9 mouse cellular contexts compared by ENCODE assay signal in genomic region chr5:89455526-89455925, GRCm38 (mm10). TPM values are rescaled to one million over a fixed set of nuclear protein-coding genes. Genes with fewer than 3 reads are reported as not detected.
A peak's percentile ranks its signal among the peaks of the same experiment; 100 is the strongest.
DNase-seq lines count a peak whose midpoint lies in the region; ATAC-seq and TF ChIP-seq lines count a peak whose summit lies in the region.
"Had no signal": no experiment of that assay in that cellular context is flagged by ENCODE, and none has a peak within 500 bp of the region (broad histone marks: within the 10 kb centered on the region; RNA-seq: fewer than 3 reads in every experiment).

No protein-coding gene starts in this region.

- no peak overlapping the region for H3K4me2 ChIP-seq in heart, postnatal 0 days (ENCODE audit: low read depth, low read length)
- no peak overlapping the region for H3K4me2 ChIP-seq in embryonic facial prominence, embryonic 11.5 days (ENCODE audit: low read depth, low read length)

- H3K27ac ChIP-seq in heart, postnatal 0 days (ENCODE audit: low read depth) = no peak overlapping the region
- no peak overlapping the region for H3K27ac ChIP-seq in embryonic facial prominence, embryonic 11.5 days (replicated peaks; ENCODE audit: low read depth, low read length)

- no peaks in the 10 kb centered on the region for H3K4me1 ChIP-seq in heart, postnatal 0 days (ENCODE audit: control insufficient read depth, insufficient read depth)
- H3K4me1 ChIP-seq in embryonic facial prominence, embryonic 11.5 days (ENCODE audit: control insufficient read depth, insufficient read depth, low read length) = no peaks in the 10 kb centered on the region

- no peak overlapping the region for H3K9ac ChIP-seq in heart, postnatal 0 days (replicated peaks; ENCODE audit: low read depth, low read length)
- H3K9ac ChIP-seq in embryonic facial prominence, embryonic 11.5 days (replicated peaks; ENCODE audit: low read length) = no peak overlapping the region

- no peak overlapping the region for H3K4me3 ChIP-seq in heart, postnatal 0 days (ENCODE audit: low read depth, low read length)
- no peak overlapping the region for H3K4me3 ChIP-seq in embryonic facial prominence, embryonic 11.5 days (ENCODE audit: low read depth, low read length)

- 41% methylated on average over 8 of the region's 8 CpGs for WGBS in heart, postnatal 0 days
- WGBS in embryonic facial prominence, embryonic 11.5 days = 49% methylated on average over 8 of the region's 8 CpGs

- no peak for DNase-seq in heart, postnatal 0 days (ENCODE audit: low spot score)
- DNase-seq in heart, adult 11 months = no peak
- peak; percentile 12 to 13 for DNase-seq in urinary bladder, postnatal 36 days (ENCODE audit: low spot score in 2 of 2)
- DNase-seq in urinary bladder, adult 18-20 months (ENCODE audit: low spot score in 2 of 2) = no peak
- DNase-seq in embryonic facial prominence, embryonic 11.5 days (ENCODE audit: low spot score) = peak; percentile 70
- peak; percentile 1 to 27 for DNase-seq in layer of hippocampus, adult 18-20 months (ENCODE audit: low spot score in 2 of 2)
- DNase-seq in mesoderm, embryonic 11.5 days (ENCODE audit: low read depth, low spot score) = peak; percentile 65
- DNase-seq in spleen, postnatal 14 days (ENCODE audit: low spot score in 2 of 2) = no peak

- no peak for TF ChIP-seq EP300 in heart, postnatal 0 days (IDR thresholded peaks at IDR 0.05; ENCODE audit: low read depth)

- TF ChIP-seq CTCF in heart, postnatal 0 days (IDR thresholded peaks at IDR 0.05; ENCODE audit: low read depth) = peak; percentile 43

- no peaks in the 10 kb centered on the region for H3K9me3 ChIP-seq in heart, postnatal 0 days (replicated peaks; ENCODE audit: control insufficient read depth, low read length)
- H3K9me3 ChIP-seq in embryonic facial prominence, embryonic 11.5 days (replicated peaks; ENCODE audit: control insufficient read depth, low read length) = no peaks in the 10 kb centered on the region

- ATAC-seq in heart, postnatal 0 days (ENCODE audit: insufficient read depth, low read depth) = no peak
- no peak; the same call in 1 of the 2 replicates for ATAC-seq in embryonic facial prominence, embryonic 11.5 days (replicated peaks; ENCODE audit: insufficient number of reproducible peaks, low FRiP score, low TSS enrichment, low read depth)

- no peaks in the 10 kb centered on the region for H3K27me3 ChIP-seq in heart, postnatal 0 days (ENCODE audit: control insufficient read depth, insufficient read depth, low read length)
- H3K27me3 ChIP-seq in embryonic facial prominence, embryonic 11.5 days (ENCODE audit: control insufficient read depth, insufficient read depth, low read length) = no peaks in the 10 kb centered on the region

- H3K36me3 ChIP-seq in heart, postnatal 0 days (replicated peaks; ENCODE audit: control insufficient read depth, insufficient read depth, low read length) = no peaks in the 10 kb centered on the region
- H3K36me3 ChIP-seq in embryonic facial prominence, embryonic 11.5 days (replicated peaks; ENCODE audit: control insufficient read depth, insufficient read depth, low read depth, low read length) = no peaks in the 10 kb centered on the region

RNA-seq across cellular contexts. Expression of gene Gc, which starts 2.2 kb away (rescaled TPM):
- total RNA-seq in heart, postnatal 0 days (2014; rRNA removed; ENCODE audit: low replicate concordance) = 0.53 TPM in 1 of 2 replicates, not detected in the other
- 0.05 TPM in 1 of 2 replicates, not detected in the other for polyA plus RNA-seq in heart, postnatal 0 days (2015; fragmentation: Nextera tagmentation; extraction: Ambion mirVana)
- not detected in 2 replicates for polyA plus RNA-seq in embryonic facial prominence, embryonic 11.5 days (2014; fragmentation: Nextera tagmentation; extraction: Ambion mirVana)
- not detected for total RNA-seq in layer of hippocampus, adult 18-20 months (2021)
- total RNA-seq: left cerebral cortex, adult 18-20 months had no signal

Comparison
In these comparisons a context has a peak if more than half of its experiments do, and no peak if none do; other contexts are left out.
1. DNase-seq: peak in urinary bladder, postnatal 36 days (2 of 2), embryonic facial prominence, embryonic 11.5 days (single experiment), layer of hippocampus, adult 18-20 months (2 of 2) and mesoderm, embryonic 11.5 days (single experiment); none in heart, postnatal 0 days (single experiment), heart, adult 11 months (single experiment), urinary bladder, adult 18-20 months (0 of 2) and spleen, postnatal 14 days (0 of 2).